Mouse (Mus musculus): Measurements from ENCODE around the gene Ankrd16. TPM values are rescaled to one million over a fixed set of nuclear protein-coding genes. Genes with fewer than 3 reads are reported as not detected.

The Ankrd16 gene
- polyA plus RNA-seq, 1 experiment from 2014 or later: 22.5 TPM

DNA sequence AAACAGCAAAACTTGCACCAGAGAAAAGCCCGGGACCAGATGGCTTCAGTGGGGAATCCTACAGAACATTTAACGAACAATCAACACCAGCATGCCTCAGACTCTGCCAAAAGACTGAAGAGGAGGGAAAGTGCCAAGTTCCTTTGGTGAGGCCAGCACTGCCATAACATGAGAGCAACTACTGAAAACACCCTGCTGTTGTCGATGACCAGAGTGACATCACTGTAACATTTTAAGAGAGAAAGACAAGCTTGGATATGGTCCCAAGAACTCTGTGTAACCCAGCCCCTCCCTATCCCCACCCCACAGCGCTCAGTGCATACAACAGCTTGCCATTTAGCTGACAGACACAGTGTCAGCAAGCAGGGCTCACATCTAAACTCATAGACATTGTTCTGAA lies 12.0 kb upstream of the Ankrd16 start:
- Histone ChIP-seq H3K4me1 (ENCODE audit: insufficient read depth) (no peaks in the 10 kb centered on the region), H3K4me2 (no peak overlapping the region), H3K27me3 (ENCODE audit: insufficient read depth, low read length) (no peaks in the 10 kb centered on the region), H3K36me3 (ENCODE audit: insufficient read depth) (peaks cover 83% of the 10 kb centered on the region), H3K9me3 (ENCODE audit: low read depth, low read length) (no peaks in the 10 kb centered on the region), H3K27ac (ENCODE audit: low read depth) (no peak overlapping the region), H3K4me3 (ENCODE audit: low read depth, low read length) (no peak overlapping the region), H3K9ac (no peak overlapping the region)
- 78% methylated on average over 4 of the region's 4 CpGs for WGBS
- DNase-seq: peak; percentile 18
- ATAC-seq (ENCODE audit: insufficient read depth): peak; percentile 56; the same call in 1 of the 2 replicates
- TF ChIP-seq CTCF (IDR thresholded peaks at IDR 0.05; ENCODE audit: low read depth): no peak

DNA sequence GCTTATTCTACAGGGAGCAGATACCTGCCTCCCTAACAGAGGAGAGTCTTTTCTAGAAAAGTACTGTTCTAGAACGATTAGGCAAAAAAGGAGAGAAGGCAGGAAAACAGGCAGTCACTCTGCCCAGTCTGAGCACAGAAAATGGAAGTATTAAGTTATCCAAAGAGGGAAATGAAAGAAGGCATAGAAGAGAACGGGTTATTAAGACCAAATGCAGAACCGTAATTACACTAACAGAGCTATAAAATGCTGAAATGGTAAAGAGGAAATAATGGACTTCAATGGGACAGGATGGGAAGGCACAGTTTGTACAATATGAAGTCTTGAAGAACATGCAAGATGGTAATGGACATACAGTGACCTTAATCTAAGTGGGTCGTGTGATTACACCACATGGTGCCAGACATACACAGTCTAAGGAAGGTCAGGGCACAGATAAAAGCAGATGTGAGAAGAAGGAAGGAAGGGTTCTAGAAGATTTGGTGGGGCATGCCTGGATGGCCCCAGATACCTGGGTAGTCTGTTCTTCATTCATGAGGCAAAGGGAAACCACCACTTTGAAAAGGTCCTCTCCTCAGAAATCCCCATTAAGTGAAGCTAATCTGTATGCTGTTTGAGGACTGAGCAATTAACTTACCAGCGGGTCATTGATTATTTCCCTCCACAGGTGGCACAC lies 11.1 kb upstream of the Ankrd16 start:
- no peaks in the 10 kb centered on the region for H3K9me3 ChIP-seq (ENCODE audit: low read depth, low read length)
- peaks cover 73% of the 10 kb centered on the region for H3K36me3 ChIP-seq (ENCODE audit: insufficient read depth)
- DNase-seq: no peak
- no peak overlapping the region for H3K4me3 ChIP-seq (ENCODE audit: low read depth, low read length)
- H3K4me2 ChIP-seq: no peak overlapping the region
- no peaks in the 10 kb centered on the region for H3K4me1 ChIP-seq (ENCODE audit: insufficient read depth)
- H3K27ac ChIP-seq (ENCODE audit: low read depth): no peak overlapping the region
- no peak for TF ChIP-seq CTCF (IDR thresholded peaks at IDR 0.05; ENCODE audit: low read depth)
- WGBS: 75% methylated on average over 5 of the region's 5 CpGs
- no peak overlapping the region for H3K9ac ChIP-seq
- no peaks in the 10 kb centered on the region for H3K27me3 ChIP-seq (ENCODE audit: insufficient read depth, low read length)
- ATAC-seq (ENCODE audit: insufficient read depth): no peak

- WGBS: 88% methylated on average over 10 of the region's 10 CpGs
- Histone ChIP-seq H3K4me2 (no peak overlapping the region), H3K36me3 (ENCODE audit: insufficient read depth) (peaks cover 68% of the 10 kb centered on the region), H3K4me3 (ENCODE audit: low read depth, low read length) (no peak overlapping the region), H3K9me3 (ENCODE audit: low read depth, low read length) (no peaks in the 10 kb centered on the region), H3K27ac (ENCODE audit: low read depth) (no peak overlapping the region), H3K27me3 (ENCODE audit: insufficient read depth, low read length) (no peaks in the 10 kb centered on the region), H3K9ac (no peak overlapping the region), H3K4me1 (ENCODE audit: insufficient read depth) (no peaks in the 10 kb centered on the region)
- no peak for TF ChIP-seq CTCF (IDR thresholded peaks at IDR 0.05; ENCODE audit: low read depth)
- DNase-seq: no peak
- ATAC-seq (ENCODE audit: insufficient read depth): no peak
Observed at GRCm38 (mm10) chr2:11767161-11767545, 10.5 kb upstream of the Ankrd16 start.

- WGBS: 83% methylated on average over 4 of the region's 4 CpGs
- no peaks in the 10 kb centered on the region for H3K9me3 ChIP-seq (ENCODE audit: low read depth, low read length)
- H3K36me3 ChIP-seq (ENCODE audit: insufficient read depth): peaks cover 24% of the 10 kb centered on the region
- DNase-seq (no peak), ATAC-seq (ENCODE audit: insufficient read depth) (no peak)
- H3K27ac ChIP-seq (ENCODE audit: low read depth): no peak overlapping the region
- no peak overlapping the region for H3K9ac ChIP-seq
- peaks cover 7% of the 10 kb centered on the region for H3K4me1 ChIP-seq (ENCODE audit: insufficient read depth)
- H3K27me3 ChIP-seq (ENCODE audit: insufficient read depth, low read length): no peaks in the 10 kb centered on the region
- TF ChIP-seq CTCF (IDR thresholded peaks at IDR 0.05; ENCODE audit: low read depth): no peak
- H3K4me3 ChIP-seq (ENCODE audit: low read depth, low read length): no peak overlapping the region
- H3K4me2 ChIP-seq: no peak overlapping the region
Observed at GRCm38 (mm10) chr2:11771701-11772100, 6.0 kb upstream of the Ankrd16 start.

DNA sequence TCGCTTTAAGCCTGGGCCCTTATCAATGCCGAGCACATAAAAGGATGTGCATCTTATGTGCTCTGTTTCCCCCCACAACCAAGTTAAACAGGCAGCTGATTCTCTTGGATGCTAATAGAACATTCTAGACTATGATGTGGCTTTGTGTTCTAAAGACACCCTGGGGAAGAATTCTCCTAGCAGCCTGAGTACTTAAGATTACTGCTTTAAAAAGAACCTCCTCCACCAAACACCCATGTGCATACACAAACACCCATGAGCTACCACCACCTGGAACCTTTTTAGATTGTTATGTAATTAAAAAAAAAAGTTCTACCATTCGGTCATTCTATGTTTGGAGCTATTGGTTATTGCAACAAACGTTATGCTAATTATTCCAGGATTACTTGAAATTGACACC lies 5.3 kb upstream of the Ankrd16 start:
- Histone ChIP-seq H3K4me1 (ENCODE audit: insufficient read depth) (peaks cover 7% of the 10 kb centered on the region), H3K9ac (no peak overlapping the region), H3K4me2 (no peak overlapping the region), H3K27me3 (ENCODE audit: insufficient read depth, low read length) (no peaks in the 10 kb centered on the region), H3K4me3 (ENCODE audit: low read depth, low read length) (no peak overlapping the region), H3K27ac (ENCODE audit: low read depth) (no peak overlapping the region), H3K9me3 (ENCODE audit: low read depth, low read length) (no peaks in the 10 kb centered on the region), H3K36me3 (ENCODE audit: insufficient read depth) (peaks cover 17% of the 10 kb centered on the region)
- TF ChIP-seq CTCF (IDR thresholded peaks at IDR 0.05; ENCODE audit: low read depth): no peak
- ATAC-seq (ENCODE audit: insufficient read depth) (no peak), DNase-seq (no peak)
- WGBS: 75% methylated on average over 4 of the region's 4 CpGs

DNA sequence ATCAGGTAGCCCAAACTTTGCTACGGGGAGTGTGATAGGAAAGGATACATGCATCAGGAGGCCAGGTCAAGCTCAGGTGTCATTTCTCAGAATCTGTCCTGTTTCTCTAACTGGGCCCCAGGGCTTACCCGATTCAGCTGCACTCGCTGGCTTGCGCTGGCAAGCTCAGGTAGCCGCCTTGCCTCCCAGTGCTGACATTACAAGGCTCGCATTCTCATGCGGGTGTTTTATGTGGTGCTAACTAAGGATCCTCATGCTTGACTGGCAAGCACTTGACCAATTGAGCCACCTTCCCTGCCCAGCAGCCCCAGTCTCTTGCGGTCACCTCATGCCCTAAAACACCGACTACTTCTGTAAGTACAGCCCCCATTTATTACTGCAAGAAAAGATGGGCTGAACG lies 3.2 kb upstream of the Ankrd16 start:
- no peak for TF ChIP-seq CTCF (IDR thresholded peaks at IDR 0.05; ENCODE audit: low read depth)
- H3K4me2 ChIP-seq: no peak overlapping the region
- no peaks in the 10 kb centered on the region for H3K9me3 ChIP-seq (ENCODE audit: low read depth, low read length)
- H3K4me3 ChIP-seq (ENCODE audit: low read depth, low read length): no peak overlapping the region
- peaks cover 7% of the 10 kb centered on the region for H3K4me1 ChIP-seq (ENCODE audit: insufficient read depth)
- DNase-seq (no peak), ATAC-seq (ENCODE audit: insufficient read depth) (no peak)
- WGBS: 87% methylated on average over 10 of the region's 10 CpGs
- H3K9ac ChIP-seq: no peak overlapping the region
- no peak overlapping the region for H3K27ac ChIP-seq (ENCODE audit: low read depth)
- H3K27me3 ChIP-seq (ENCODE audit: insufficient read depth, low read length): no peaks in the 10 kb centered on the region
- H3K36me3 ChIP-seq (ENCODE audit: insufficient read depth): peaks cover under 1% of the 10 kb centered on the region; the same call in 1 of the 2 replicates

DNA sequence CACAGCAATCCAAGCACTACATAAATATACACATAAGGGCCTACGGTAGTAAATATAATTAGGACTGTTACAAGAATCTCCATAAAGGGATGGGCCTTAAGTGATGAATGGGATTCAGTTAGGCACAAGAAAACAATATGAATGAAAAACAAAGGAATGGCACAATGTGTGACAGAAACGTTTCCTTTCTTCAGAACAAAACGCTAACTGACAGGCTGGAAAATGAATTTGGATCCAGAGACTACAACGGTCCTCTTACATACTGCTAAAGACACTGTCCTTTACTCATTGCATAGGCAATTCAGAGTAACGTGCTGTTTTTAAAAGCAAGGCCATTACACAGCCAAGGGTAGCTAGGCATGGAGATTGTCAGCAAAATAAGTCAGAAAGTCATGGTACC lies 2.6 kb upstream of the Ankrd16 start:
- H3K4me2 ChIP-seq: no peak overlapping the region
- H3K27me3 ChIP-seq (ENCODE audit: insufficient read depth, low read length): no peaks in the 10 kb centered on the region
- H3K4me3 ChIP-seq (ENCODE audit: low read depth, low read length): no peak overlapping the region
- WGBS: 81% methylated on average over 5 of the region's 5 CpGs
- no peaks in the 10 kb centered on the region for H3K9me3 ChIP-seq (ENCODE audit: low read depth, low read length)
- peaks cover 7% of the 10 kb centered on the region for H3K4me1 ChIP-seq (ENCODE audit: insufficient read depth)
- H3K27ac ChIP-seq (ENCODE audit: low read depth): no peak overlapping the region
- no peak overlapping the region for H3K9ac ChIP-seq
- ATAC-seq (ENCODE audit: insufficient read depth): no peak
- DNase-seq: no peak
- H3K36me3 ChIP-seq (ENCODE audit: insufficient read depth): no peaks in the 10 kb centered on the region; the same call in 1 of the 2 replicates
- TF ChIP-seq CTCF (IDR thresholded peaks at IDR 0.05; ENCODE audit: low read depth): no peak

Data from lung, embryonic 14.5 days (tissue).